Mouse (Mus musculus): Measurements from ENCODE around the gene Actr6.

- no peak for TF ChIP-seq CTCF (IDR thresholded peaks at IDR 0.05; ENCODE audit: borderline replicate concordance, extremely low read depth, insufficient read depth, insufficient read length)
- TF ChIP-seq POLR2A (IDR thresholded peaks at IDR 0.05; ENCODE audit: borderline replicate concordance, extremely low read depth, insufficient read depth, insufficient read length, poor library complexity, severe bottlenecking): no peak
Measured at GRCm38 (mm10) chr10:89737887-89738286, 5.8 kb upstream of the Actr6 start.
